Mouse (Mus musculus) liver, adult 2 months (tissue): ENCODE data around the gene Fhl4.

Experiments
- CTCF ChIP-seq: fragments of 200-500 bp; IDR thresholded peaks from 2 replicates; pipeline ENCODE4 v1.5.1; 2011; ENCODE audit warnings: low read depth, low read length, control low read depth
- POLR2A ChIP-seq: fragments of 200-500 bp; IDR thresholded peaks from 2 replicates; pipeline ENCODE4 v1.6.1; 2011; ENCODE audit warnings: low read length, control low read depth; ENCODE audit not compliant: insufficient read depth; ENCODE audit errors: extremely low read depth

GRCm38 (mm10) chr10:85141465-85141864 lies 39.2 kb upstream of the Fhl4 start:
- TF ChIP-seq CTCF: no peak
- no peak for TF ChIP-seq POLR2A
